Mouse (Mus musculus) central nervous system, embryonic 11.5 days (tissue): ENCODE measurements around the gene Psg20. TPM values are rescaled to one million over a fixed set of nuclear protein-coding genes. Genes with fewer than 3 reads are reported as not detected.

Source experiments
- polyA plus RNA-seq: library from polyadenylated mRNA; depleted of rRNA; stranded (reverse); fragments of >200 nt; gene quantifications from 2 replicates; pipeline ENCODE4 v1.2.3, GENCODE M21; 2012; rRNA removed

The Psg20 gene
- polyA plus RNA-seq = not detected in 2 replicates

DNA sequence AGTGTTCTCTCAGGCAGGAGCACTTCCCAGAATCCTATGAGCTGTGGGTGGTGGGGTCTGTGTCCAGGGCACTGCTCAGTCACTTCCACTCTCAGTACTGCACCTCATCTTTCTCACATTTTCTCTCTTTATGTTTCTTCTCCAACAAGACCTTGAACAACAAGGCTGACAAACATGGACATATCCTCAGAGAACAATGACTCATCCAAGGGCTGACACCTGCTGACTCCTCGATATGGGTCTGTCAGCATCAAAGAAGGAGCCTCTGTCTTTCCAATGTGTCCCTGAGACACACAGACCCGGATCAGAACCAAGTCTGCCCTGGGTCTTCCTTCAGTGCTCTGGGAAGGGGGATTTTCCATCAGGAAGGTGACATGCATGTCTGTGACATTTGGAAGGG lies at the start of gene Psg20:
TSS of gene Psg20 (minus strand) at position 101 of the 400 bp plus-strand sequence.

DNA sequence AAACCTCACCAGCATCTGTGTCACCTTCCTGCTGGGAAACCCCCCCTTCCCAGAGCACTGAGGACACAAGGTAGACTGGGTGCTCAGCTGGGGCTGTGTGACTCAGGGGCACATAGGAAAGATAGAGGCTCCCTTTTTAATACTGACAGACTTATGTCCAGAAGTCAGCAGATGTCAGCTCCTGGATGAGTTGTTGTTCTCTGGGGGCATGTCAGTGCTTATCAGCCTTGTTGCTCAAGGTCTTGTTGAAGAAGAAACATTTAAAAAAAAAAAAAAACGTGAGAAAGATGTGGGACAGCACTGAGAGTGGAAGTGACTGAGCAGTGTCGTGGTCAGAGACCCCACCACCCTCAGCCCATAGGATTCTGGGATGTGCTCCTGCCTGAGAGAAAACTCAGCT lies 31.8 kb upstream of the Psg20 start, which contains the start of gene Psg22:
TSS of gene Psg22 (plus strand) at position 301 of the 400 bp plus-strand sequence.

DNA sequence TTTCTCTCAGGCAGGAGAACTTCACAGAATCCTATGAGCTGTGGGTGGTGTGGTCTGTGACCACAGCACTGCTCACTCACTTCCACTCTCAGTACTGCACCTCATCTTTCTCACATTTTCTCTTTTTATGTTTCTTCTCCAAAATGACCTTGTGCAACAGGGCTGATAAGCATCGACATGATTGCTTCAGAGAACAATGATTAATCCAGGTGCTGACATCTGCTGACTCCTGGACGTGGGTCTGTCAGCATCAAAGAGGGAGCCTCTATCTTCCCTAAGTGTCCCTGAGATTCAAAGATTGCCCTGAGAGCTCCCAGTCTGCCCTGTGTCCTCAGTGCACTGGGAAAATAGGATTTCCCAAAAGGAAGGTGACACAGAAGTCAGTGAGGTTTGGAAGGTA lies 29.4 kb downstream of the Psg20 start, which contains the start of gene Psg21:
TSS of gene Psg21 (minus strand) at position 101 of the 400 bp plus-strand sequence.

Other genes starting within 250 kb of the Psg20 start
- gene Psg26, start 202.0 kb downstream of the Psg20 start, polyA plus RNA-seq = not detected in 2 replicates
- 0.02 TPM in 1 of 2 replicates, not detected in the other for gene Psg25, start 153.9 kb downstream of the Psg20 start, polyA plus RNA-seq
- gene Psg27, start 118.9 kb downstream of the Psg20 start, polyA plus RNA-seq = 0.17 TPM in 1 of 2 replicates, not detected in the other
- gene Psg23, start 69.7 kb downstream of the Psg20 start, polyA plus RNA-seq = 0.04 and 0.35 TPM in 2 replicates
- gene Psg21, start 29.5 kb downstream of the Psg20 start, polyA plus RNA-seq = 0.37 TPM in 1 of 2 replicates, not detected in the other
- gene Psg22, start 31.9 kb upstream of the Psg20 start, polyA plus RNA-seq = not detected in 2 replicates
- gene Psg19, start 112.3 kb upstream of the Psg20 start, polyA plus RNA-seq = 0.05 and 0.19 TPM in 2 replicates
- gene Psg17, start 135.4 kb upstream of the Psg20 start, polyA plus RNA-seq = 0.10 and 0.40 TPM in 2 replicates
- 0.51 and 0.59 TPM in 2 replicates for gene Mill2, start 153.8 kb upstream of the Psg20 start, polyA plus RNA-seq
- 0.67 and 1.1 TPM in 2 replicates for gene Pglyrp1, start 185.1 kb upstream of the Psg20 start, polyA plus RNA-seq
- gene Ccdc61, start 224.2 kb upstream of the Psg20 start, polyA plus RNA-seq = 39.2 and 123 TPM in 2 replicates
- 15.5 and 23.3 TPM in 2 replicates for gene Nova2, start 239.7 kb upstream of the Psg20 start, polyA plus RNA-seq